Mouse (Mus musculus) CH12.LX (cell line): ENCODE measurements around the gene Pkmyt1. TPM values are rescaled to one million over a fixed set of nuclear protein-coding genes. Genes with fewer than 3 reads are reported as not detected.

Source experiments
- DNase-seq: peaks from one replicate; pipeline ENCODE4 v3.0.0-alpha.2; 2013; ENCODE audit errors: extremely low read depth
- H3K27ac ChIP-seq: 2 replicates; pipeline ENCODE4 v1.5.1; 2012; ENCODE audit warnings: low read depth, mild to moderate bottlenecking, control low read depth, moderate library complexity; ENCODE audit not compliant: insufficient read depth
- H3K27me3 ChIP-seq: replicated peaks from 2 replicates; pipeline ENCODE3; 2012; ENCODE audit warnings: inconsistent platforms
- H3K36me3 ChIP-seq, 2 experiments: replicated peaks in 1 of 2; 2 replicates each; pipeline versions ENCODE3 to v1.6.1; 2012; ENCODE audit warnings: inconsistent platforms in 1 of 2, low read length in 1 of 2, mild to moderate bottlenecking in 1 of 2, mixed read lengths in 1 of 2, moderate library complexity in 1 of 2; ENCODE audit not compliant: control insufficient read depth in 1 of 2, insufficient read depth in 1 of 2
- H3K4me1 ChIP-seq, 2 experiments: 2 replicates each; pipeline ENCODE4 v1.6.1; 2012; ENCODE audit warnings: inconsistent platforms in 1 of 2, moderate library complexity in 1 of 2; ENCODE audit not compliant: insufficient read depth in 2 of 2, control insufficient read depth in 1 of 2
- H3K4me2 ChIP-seq: 2 replicates; pipeline ENCODE4 v1.6.1; 2012; ENCODE audit warnings: low read depth, mild to moderate bottlenecking, control low read depth; ENCODE audit not compliant: poor library complexity, insufficient read depth, severe bottlenecking
- H3K4me3 ChIP-seq, 3 experiments: fragments of 150-350 bp in 1 of 3; sonication (generic) in 1 of 3; replicated peaks in 1 of 3; 2 replicates each; pipeline versions ENCODE3 to v1.5.1; 2011 to 2012; ENCODE audit warnings: low read depth in 2 of 3, low read length in 2 of 3, mild to moderate bottlenecking in 2 of 3, moderate library complexity in 2 of 3, control low read depth in 1 of 3, improper control_type of control experiment in 1 of 3, inconsistent platforms in 1 of 3, mixed read lengths in 1 of 3; ENCODE audit not compliant: poor library complexity in 1 of 3
- H3K79me2 ChIP-seq: replicated peaks from 2 replicates; pipeline ENCODE4 v1.6.1; 2012; ENCODE audit warnings: mild to moderate bottlenecking, moderate library complexity; ENCODE audit not compliant: control insufficient read depth, poor library complexity, insufficient read depth, severe bottlenecking; ENCODE audit errors: extremely low read depth
- H3K9ac ChIP-seq: 2 replicates; pipeline ENCODE4 v1.6.1; 2012; ENCODE audit warnings: low read depth, mild to moderate bottlenecking, control low read depth, moderate library complexity; ENCODE audit not compliant: insufficient read depth
- H3K9me3 ChIP-seq: replicated peaks from 2 replicates; pipeline ENCODE3; 2012; ENCODE audit warnings: low read length, inconsistent platforms, mixed read lengths
- CHD1 ChIP-seq: IDR thresholded peaks from 2 replicates; pipeline ENCODE4 v1.6.1; 2012; ENCODE audit warnings: low read depth, low read length, improper control_type of control experiment, inconsistent platforms
- CHD2 ChIP-seq: IDR thresholded peaks from 2 replicates; pipeline ENCODE4 v1.6.1; 2011; ENCODE audit warnings: low read length, improper control_type of control experiment
- CTCF ChIP-seq, 2 experiments: IDR thresholded peaks in 1 of 2; conservative IDR thresholded peaks in 1 of 2; 2 replicates each; pipeline ENCODE4 v1.5.1; 2011 to 2012; ENCODE audit warnings: low read depth in 2 of 2, low read length in 2 of 2, improper control_type of control experiment in 1 of 2, inconsistent platforms in 1 of 2, mild to moderate bottlenecking in 1 of 2, moderate library complexity in 1 of 2
- GABPA ChIP-seq: IDR thresholded peaks from 2 replicates; pipeline ENCODE4 v1.6.1; 2012; ENCODE audit warnings: low read depth, low read length, improper control_type of control experiment, inconsistent platforms; ENCODE audit not compliant: insufficient replicate concordance
- HCFC1 ChIP-seq: IDR thresholded peaks from 2 replicates; pipeline ENCODE4 v1.6.1; 2012; ENCODE audit warnings: low read depth, mild to moderate bottlenecking, inconsistent platforms, low read length, improper control_type of control experiment
- IRF4 ChIP-seq: IDR thresholded peaks from 2 replicates; pipeline ENCODE4 v1.6.1; 2014; ENCODE audit warnings: low read depth, mild to moderate bottlenecking, inconsistent platforms, low read length, improper control_type of control experiment
- MAFK ChIP-seq: IDR thresholded peaks from 2 replicates; pipeline ENCODE4 v1.6.1; 2011; ENCODE audit warnings: low read length, improper control_type of control experiment; ENCODE audit not compliant: insufficient replicate concordance
- MAX ChIP-seq: IDR thresholded peaks from 2 replicates; pipeline ENCODE4 v1.6.1; 2011; ENCODE audit warnings: low read length, improper control_type of control experiment
- MAZ ChIP-seq: IDR thresholded peaks from 2 replicates; pipeline ENCODE4 v1.6.1; 2012; ENCODE audit warnings: low read depth, mild to moderate bottlenecking, inconsistent platforms, low read length, improper control_type of control experiment, moderate library complexity
- MXI1 ChIP-seq: IDR thresholded peaks from 2 replicates; pipeline ENCODE4 v1.6.1; 2011; ENCODE audit warnings: mild to moderate bottlenecking, low read depth, low read length, improper control_type of control experiment
- MYC ChIP-seq: IDR thresholded peaks from 2 replicates; pipeline ENCODE4 v1.6.1; 2011; ENCODE audit warnings: low read depth, mild to moderate bottlenecking, improper control_type of control experiment, low read length
- NRF1 ChIP-seq: IDR thresholded peaks from 2 replicates; pipeline ENCODE4 v1.6.1; 2014; ENCODE audit warnings: low read depth, mild to moderate bottlenecking, inconsistent platforms, low read length, improper control_type of control experiment, moderate library complexity
- POLR2A ChIP-seq: IDR thresholded peaks from 2 replicates; pipeline ENCODE4 v1.6.1; 2011; ENCODE audit warnings: low read depth, mild to moderate bottlenecking, improper control_type of control experiment, low read length
- RAD21 ChIP-seq: IDR thresholded peaks from 2 replicates; pipeline ENCODE4 v1.6.1; 2011; ENCODE audit warnings: low read depth, mild to moderate bottlenecking, low read length, improper control_type of control experiment, moderate library complexity
- RCOR1 ChIP-seq: conservative IDR thresholded peaks from 2 replicates; pipeline ENCODE4 v1.6.1; 2012; ENCODE audit warnings: low read depth, mild to moderate bottlenecking, inconsistent platforms, low read length, improper control_type of control experiment
- SIN3A ChIP-seq: IDR thresholded peaks from 2 replicates; pipeline ENCODE4 v1.6.1; 2012; ENCODE audit warnings: low read length, improper control_type of control experiment, inconsistent platforms
- SMC3 ChIP-seq: IDR thresholded peaks from 2 replicates; pipeline ENCODE4 v1.6.1; 2011; ENCODE audit warnings: low read depth, low read length, improper control_type of control experiment
- TBP ChIP-seq: conservative IDR thresholded peaks from 2 replicates; pipeline ENCODE4 v1.6.1; 2011; ENCODE audit warnings: low read depth, low read length, improper control_type of control experiment
- USF1 ChIP-seq: IDR thresholded peaks from 2 replicates; pipeline ENCODE4 v1.6.1; 2014; ENCODE audit warnings: low read depth, mild to moderate bottlenecking, inconsistent platforms, low read length, improper control_type of control experiment
- ZC3H11A ChIP-seq: IDR thresholded peaks from 2 replicates; pipeline ENCODE4 v1.6.1; 2012; ENCODE audit warnings: low read depth, mild to moderate bottlenecking, inconsistent platforms, low read length, improper control_type of control experiment
- ZKSCAN1 ChIP-seq: IDR thresholded peaks from 2 replicates; pipeline ENCODE4 v1.6.1; 2012; ENCODE audit warnings: low read depth, inconsistent platforms, low read length, improper control_type of control experiment, borderline replicate concordance
- ZNF384 ChIP-seq: IDR thresholded peaks from 2 replicates; pipeline ENCODE4 v1.6.1; 2012; ENCODE audit warnings: low read depth, low read length, improper control_type of control experiment, inconsistent platforms
- dilution Hi-C: fragments of 300-500 bp; cut with MboI; formaldehyde crosslinking; loops from 2 replicates; pipeline ENCODE4 v1.14.3; 2020; ENCODE audit warnings: low sequenced_read_pairs; ENCODE audit not compliant: extremely low pct_unique_long_range_greater_than_20kb, extremely low pct_ligation_motif_present
- in situ Hi-C: fragments of 300-500 bp; cut with MboI; formaldehyde crosslinking; loops from 3 replicates; pipeline ENCODE4 v1.14.3; 2019; ENCODE audit warnings: low sequenced_read_pairs, low pct_ligation_motif_present, low pct_unique_long_range_greater_than_20kb, mixed read lengths
- polyA plus RNA-seq: library from polyadenylated mRNA; unstranded; fragments of >175 nt; gene quantifications from 2 replicates; pipeline ENCODE4 v1.2.1, GENCODE M21; 2012; ENCODE audit warnings: low read depth; ENCODE audit not compliant: insufficient read length
- total RNA-seq, 2 experiments: library from RNA; depleted of rRNA; stranded (reverse); fragments of 300-350 nt in 1 of 2; fragments of >200 nt in 1 of 2; gene quantifications; 2 replicates each; pipeline ENCODE4 v1.2.3; 2012 to 2014

The Pkmyt1 gene
- total and polyA plus RNA-seq, 3 experiments: 12.6 to 37.0 (median 25.4) TPM

GRCm38 (mm10) chr17:23703301-23703700 is 22.8 kb upstream of the Pkmyt1 start:
- Histone ChIP-seq H3K36me3 (no peaks in the 10 kb centered on the region), H3K9me3 (no peaks in the 10 kb centered on the region), H3K27me3 (peaks cover 86% of the 10 kb centered on the region), H3K4me1 (peaks cover 5 to 9% of the 10 kb centered on the region in 2 experiments), H3K79me2 (no peaks in the 10 kb centered on the region), H3K27ac (no peak overlapping the region), H3K4me3 (no peak overlapping the region), H3K4me2 (no peak overlapping the region), H3K9ac (no peak overlapping the region)
- DNase-seq: no peak
- dilution Hi-C loops: no loop called here
- in situ Hi-C loops: loop anchor here (5.0 kb wide), 1 partner anchor 41 kb away; the partner anchor contains the start of gene Bicdl2
- TF ChIP-seq ZKSCAN1 (no peak), TBP (no peak), MAFK (no peak), RCOR1 (no peak), IRF4 (no peak), MYC (no peak), CTCF (conservative IDR thresholded peaks at IDR 0.05 in 1 of 2, IDR thresholded peaks at IDR 0.05 in 1 of 2; ENCODE audit: low read depth in 2 of 2, low read length in 2 of 2) (no peak), GABPA (no peak), RAD21 (no peak), USF1 (no peak), CHD1 (no peak), POLR2A (no peak), ZC3H11A (no peak), HCFC1 (no peak), MAX (no peak), MXI1 (no peak)

GRCm38 (mm10) chr17:23704741-23705140 is 21.4 kb upstream of the Pkmyt1 start:
- Histone ChIP-seq H3K9ac (no peak overlapping the region), H3K4me1 (peaks cover 0 to 6% of the 10 kb centered on the region in 2 experiments; a peak in 2 of 4 replicates), H3K9me3 (no peaks in the 10 kb centered on the region), H3K4me3 (no peak overlapping the region), H3K4me2 (no peak overlapping the region), H3K27ac (no peak overlapping the region), H3K79me2 (no peaks in the 10 kb centered on the region), H3K27me3 (peaks cover 81% of the 10 kb centered on the region), H3K36me3 (no peaks in the 10 kb centered on the region)
- DNase-seq: no peak
- in situ Hi-C loops: loop anchor here (5.0 kb wide), 2 partner anchors 42 to 127 kb away; partner anchors contain the start of gene Bicdl2
- TF ChIP-seq MAZ (no peak), CHD2 (no peak), NRF1 (no peak), SMC3 (no peak), IRF4 (no peak), RCOR1 (no peak), CTCF (conservative IDR thresholded peaks at IDR 0.05 in 1 of 2, IDR thresholded peaks at IDR 0.05 in 1 of 2; ENCODE audit: low read depth in 2 of 2, low read length in 2 of 2) (no peak), ZNF384 (no peak), SIN3A (no peak)
- dilution Hi-C loops: no loop called here
